Mouse (Mus musculus) frontal cortex, postnatal 14 days (tissue): ENCODE results near the gene Immp2l.

Experiments used
- DNase-seq, 2 experiments: peaks; one replicate each; pipeline ENCODE4 v3.0.0; 2022; ENCODE audit warnings: low spot score in 2 of 2

Immp2l gene

GRCm38 (mm10) chr12:41425101-41425679, 401.3 kb downstream of the Immp2l start:
- no peak for DNase-seq

DNA sequence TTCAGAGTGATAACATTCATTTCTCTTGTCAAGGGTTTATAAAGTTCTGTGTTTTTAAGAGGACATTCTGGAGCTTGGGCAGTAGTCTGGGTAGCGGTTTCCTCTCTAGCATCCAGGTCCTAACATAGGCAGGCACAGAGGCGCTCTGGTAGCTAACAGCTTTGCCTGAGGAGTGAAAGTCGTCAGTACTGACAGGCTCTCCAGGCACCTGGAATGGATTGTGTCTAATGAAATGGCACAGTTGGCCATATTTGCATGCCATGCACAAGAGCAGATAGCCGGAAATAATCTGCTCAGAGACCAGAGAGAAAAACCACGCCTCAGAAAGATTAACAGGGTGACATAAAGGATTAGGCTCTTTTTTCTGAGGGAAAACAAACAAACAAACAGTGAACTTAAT, 403.6 kb downstream of the Immp2l start:
- DNase-seq: no peak

DNA sequence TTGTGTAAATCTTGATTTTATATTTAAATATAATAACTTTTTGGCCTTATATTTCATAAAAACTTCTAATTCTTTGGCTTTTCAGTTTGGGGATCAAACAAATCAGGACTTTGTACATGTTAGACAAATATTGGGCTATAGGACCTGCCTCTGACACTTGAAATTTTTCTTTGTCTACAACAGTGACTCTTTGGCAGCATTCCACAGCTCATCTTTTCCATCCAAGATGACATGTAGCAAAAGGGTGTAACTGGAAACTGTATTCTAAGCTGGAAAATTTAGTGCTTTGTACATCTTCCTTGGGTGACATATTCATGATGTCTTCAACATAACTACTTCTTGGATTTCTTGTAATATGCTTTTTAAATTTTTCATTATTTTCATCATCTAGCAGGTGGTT, 404.9 kb downstream of the Immp2l start:
- DNase-seq: no peak

- no peak for DNase-seq
These were observed 412.5 kb downstream of the Immp2l start for GRCm38 (mm10) chr12:41436206-41436985.

DNA sequence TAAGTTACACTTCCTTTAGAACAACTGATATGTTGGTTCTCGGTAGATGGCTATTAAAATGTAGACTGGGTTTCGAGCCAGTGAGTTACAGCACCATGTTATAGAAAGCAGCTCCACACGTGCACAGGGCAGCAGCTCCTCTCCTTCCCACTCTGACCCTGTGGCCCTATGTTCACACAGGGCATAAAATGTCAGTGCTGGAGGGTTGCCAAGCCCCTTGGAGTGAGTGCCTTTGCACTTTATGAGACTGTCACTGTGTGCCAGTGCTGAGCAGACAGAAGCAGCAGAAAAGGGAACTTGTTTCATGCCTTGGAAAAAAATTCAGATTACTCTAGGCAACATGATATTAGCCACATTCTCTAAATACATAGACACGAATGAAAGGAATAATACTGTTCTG, 414.6 kb downstream of the Immp2l start:
- DNase-seq: no peak

- DNase-seq: no peak
These were observed 444.6 kb downstream of the Immp2l start for GRCm38 (mm10) chr12:41468374-41468991.

GRCm38 (mm10) chr12:41469096-41469801, 445.4 kb downstream of the Immp2l start:
- no peak for DNase-seq

GRCm38 (mm10) chr12:41481486-41481885, 457.6 kb downstream of the Immp2l start:
- DNase-seq: no peak

- no peak for DNase-seq
These were observed 459.3 kb downstream of the Immp2l start for GRCm38 (mm10) chr12:41483091-41483592.

DNA sequence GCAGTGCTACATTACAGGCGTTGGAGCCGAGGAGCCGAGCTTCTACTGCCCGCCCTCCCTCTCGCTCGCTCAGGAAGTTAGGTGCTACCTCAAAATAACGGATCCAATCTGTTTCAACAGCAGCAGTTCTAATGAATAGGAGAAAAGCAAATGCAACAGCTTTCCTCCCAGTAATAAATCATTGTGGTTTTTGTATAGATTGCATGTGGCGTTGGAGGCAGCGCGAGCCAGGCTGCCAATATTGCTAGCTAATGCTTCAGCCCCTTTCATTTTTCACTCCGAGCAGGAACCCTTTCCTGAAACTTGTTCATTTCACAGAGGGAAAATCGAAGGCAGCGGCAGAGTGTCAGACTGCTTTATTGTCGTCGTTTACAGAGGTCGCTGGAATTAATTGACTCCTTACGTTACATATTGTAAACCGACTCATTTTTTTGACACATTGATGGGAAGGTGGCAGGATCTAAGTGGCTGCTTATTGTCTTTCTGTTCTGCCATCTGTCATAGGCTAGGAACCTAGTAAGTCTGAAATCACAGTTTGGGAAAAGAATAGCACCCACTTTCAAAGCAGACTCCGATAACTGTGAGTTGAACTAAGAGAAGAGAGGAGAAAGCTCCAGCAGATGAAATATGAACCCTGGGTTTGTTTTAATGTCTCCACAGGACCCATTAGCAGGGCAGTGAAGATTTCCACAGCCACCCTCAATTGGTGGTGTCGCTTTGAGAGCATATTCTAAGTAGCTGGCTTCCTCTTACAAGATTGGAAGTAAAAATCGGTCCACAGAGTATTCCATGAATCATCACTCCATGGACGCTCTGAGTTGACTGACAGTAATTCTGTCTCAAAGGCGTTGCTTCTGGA, 459.9 kb downstream of the Immp2l start:
- peak in 1 of 2 experiments; percentile 31 for DNase-seq

GRCm38 (mm10) chr12:41484689-41485511, 461.0 kb downstream of the Immp2l start:
- DNase-seq: peak; percentile 20 to 37

DNA sequence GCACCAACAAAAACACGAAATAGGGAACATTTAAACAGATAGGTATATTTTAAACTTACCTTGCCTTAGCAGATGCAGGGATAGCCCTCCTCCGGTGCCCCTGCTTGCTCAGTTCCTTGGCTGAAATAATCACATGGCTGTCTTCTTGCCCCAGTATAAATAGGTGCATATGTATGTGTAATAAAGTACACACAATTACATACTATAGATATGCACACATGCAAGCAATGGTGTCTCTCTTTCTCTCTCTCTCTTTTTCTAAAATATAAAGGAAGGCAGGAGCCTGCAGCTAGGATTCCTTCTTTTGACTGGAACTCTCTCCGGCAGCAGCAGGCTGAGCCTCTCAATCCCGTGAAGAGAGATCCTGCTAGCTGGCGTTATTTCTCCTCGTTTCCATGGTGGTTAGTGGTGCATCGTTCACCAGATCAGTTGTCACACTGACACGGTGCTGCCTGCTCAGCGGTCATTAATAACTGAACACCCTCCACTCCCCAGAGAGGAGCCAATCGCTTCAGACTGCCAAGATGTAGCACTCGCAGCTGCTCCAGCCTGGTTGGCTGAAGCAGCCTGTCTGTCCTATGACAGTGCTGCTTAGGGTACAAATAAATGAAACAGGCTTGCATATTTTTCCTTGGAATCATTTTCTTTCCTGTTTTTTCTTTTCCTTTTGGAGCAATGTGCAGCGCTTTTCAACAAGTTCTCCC, 461.8 kb downstream of the Immp2l start:
- peak; percentile 72 to 78 for DNase-seq

DNA sequence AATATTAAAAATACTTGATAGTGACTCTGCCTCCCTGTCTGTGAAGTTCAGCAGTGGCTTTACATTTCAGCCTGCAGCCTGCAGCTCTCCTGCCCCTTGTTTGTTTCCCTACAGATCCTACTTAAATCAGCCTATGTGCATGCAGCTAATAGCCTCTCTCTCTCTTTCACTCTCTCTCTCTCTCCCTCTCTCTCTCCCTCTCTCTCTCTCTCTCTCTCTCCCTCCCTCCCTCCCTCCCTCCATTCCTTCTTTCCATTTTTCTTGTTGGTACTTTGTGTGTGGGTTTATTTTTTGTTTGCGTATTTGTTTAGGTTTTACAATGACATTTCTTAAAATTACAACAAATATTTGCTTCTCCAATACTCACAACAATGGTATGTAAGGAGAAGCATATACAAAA, 462.4 kb downstream of the Immp2l start, which contains the start of gene Lrrn3:
Gene Lrrn3, minus strand, starts transcription at position 101 of the 400 bp plus-strand sequence.
- no peak for DNase-seq

- DNase-seq: no peak
These were observed 463.1 kb downstream of the Immp2l start for GRCm38 (mm10) chr12:41487005-41487404.

- DNase-seq: no peak
These were observed 470.7 kb downstream of the Immp2l start for GRCm38 (mm10) chr12:41494620-41495019.

GRCm38 (mm10) chr12:41500049-41500820, 476.3 kb downstream of the Immp2l start:
- no peak for DNase-seq

DNA sequence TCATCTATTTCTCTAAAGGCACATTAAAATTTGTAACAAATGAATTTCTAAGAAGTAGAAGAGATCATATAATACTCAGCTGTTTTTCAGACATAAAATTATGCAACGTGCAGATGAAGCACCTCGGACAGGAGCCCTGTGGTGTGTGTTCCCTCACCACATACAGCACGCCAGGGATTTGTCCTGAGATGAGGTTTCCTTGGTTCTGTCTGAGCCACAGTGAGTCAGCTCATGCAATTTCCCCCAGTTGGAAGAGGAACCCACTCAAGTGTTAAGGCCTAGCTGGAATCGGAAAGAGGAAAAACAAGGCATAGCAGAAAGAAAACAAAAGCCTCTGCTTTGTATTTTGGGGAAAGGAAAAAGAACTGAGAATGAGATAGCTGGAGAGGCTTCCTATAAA, 484.7 kb downstream of the Immp2l start:
- no peak for DNase-seq

DNA sequence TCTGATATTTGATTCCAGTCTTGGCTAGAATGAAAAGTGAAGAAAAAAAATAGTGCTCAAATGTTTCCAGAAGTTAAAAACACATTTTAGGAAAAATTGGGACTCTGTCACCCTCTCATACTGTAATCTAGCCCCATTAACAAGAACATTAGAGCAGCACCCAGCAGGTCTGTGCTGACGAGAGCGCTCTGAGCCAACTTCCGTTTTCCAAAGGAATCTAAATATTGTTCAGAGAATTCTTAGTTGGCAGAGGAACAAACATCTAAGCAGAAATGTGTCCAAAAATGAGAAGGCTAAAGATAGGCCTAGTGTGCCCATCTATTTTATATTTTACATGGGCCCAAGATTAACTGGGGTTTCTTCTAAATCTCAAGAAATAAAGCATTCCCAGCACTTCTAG, 486.7 kb downstream of the Immp2l start:
- no peak for DNase-seq

GRCm38 (mm10) chr12:41518897-41519296, 495.0 kb downstream of the Immp2l start:
- DNase-seq: no peak
